Mouse (Mus musculus): Measurements from ENCODE around the gene Chd5. TPM values are rescaled to one million over a fixed set of nuclear protein-coding genes. Genes with fewer than 3 reads are reported as not detected.

The Chd5 gene
- total and polyA plus RNA-seq, 2 experiments from 2014 or later = 0.03 to 0.11 TPM

- Histone ChIP-seq H3K4me1 (ENCODE audit: control insufficient read depth, insufficient read depth) (no peaks in the 10 kb centered on the region), H3K27me3 (ENCODE audit: control insufficient read depth, insufficient read depth, low read length) (peaks cover 9% of the 10 kb centered on the region; the same call in 1 of the 2 replicates), H3K9ac (replicated peaks; ENCODE audit: low read depth, low read length) (no peak overlapping the region), H3K9me3 (replicated peaks; ENCODE audit: control insufficient read depth, low read length) (no peaks in the 10 kb centered on the region), H3K4me3 (ENCODE audit: low read depth, low read length) (no peak overlapping the region), H3K27ac (ENCODE audit: low read depth) (no peak overlapping the region), H3K36me3 (replicated peaks; ENCODE audit: control insufficient read depth, insufficient read depth, low read length) (no peaks in the 10 kb centered on the region), H3K4me2 (ENCODE audit: low read depth, low read length) (no peak overlapping the region)
- 63% methylated on average over 3 of the region's 3 CpGs for WGBS
- ATAC-seq (ENCODE audit: insufficient read depth, low read depth) (0 out of 2 replicates have a peak, but pooled peaks have one; percentile 14), DNase-seq (ENCODE audit: low spot score) (no peak)
- TF ChIP-seq EP300 (IDR thresholded peaks at IDR 0.05; ENCODE audit: low read depth) = no peak
- TF ChIP-seq CTCF (IDR thresholded peaks at IDR 0.05; ENCODE audit: low read depth) = no peak
Measured at GRCm38 (mm10) chr4:152412524-152413080, 74.2 kb downstream of the Chd5 start.

GRCm38 (mm10) chr4:152418229-152419060, 80.0 kb downstream of the Chd5 start:
- WGBS = 37% methylated on average over 28 of the region's 28 CpGs

GRCm38 (mm10) chr4:152423576-152423975, 85.1 kb downstream of the Chd5 start:
- ATAC-seq (ENCODE audit: insufficient read depth, low read depth) (no peak), DNase-seq (ENCODE audit: low spot score) (no peak)
- Histone ChIP-seq H3K4me1 (ENCODE audit: control insufficient read depth, insufficient read depth) (no peaks in the 10 kb centered on the region), H3K9ac (replicated peaks; ENCODE audit: low read depth, low read length) (no peak overlapping the region), H3K9me3 (replicated peaks; ENCODE audit: control insufficient read depth, low read length) (no peaks in the 10 kb centered on the region), H3K4me3 (ENCODE audit: low read depth, low read length) (no peak overlapping the region), H3K4me2 (ENCODE audit: low read depth, low read length) (no peak overlapping the region), H3K27me3 (ENCODE audit: control insufficient read depth, insufficient read depth, low read length) (no peaks in the 10 kb centered on the region), H3K36me3 (replicated peaks; ENCODE audit: control insufficient read depth, insufficient read depth, low read length) (no peaks in the 10 kb centered on the region), H3K27ac (ENCODE audit: low read depth) (no peak overlapping the region)
- 83% methylated on average over 6 of the region's 6 CpGs for WGBS
- TF ChIP-seq EP300 (IDR thresholded peaks at IDR 0.05; ENCODE audit: low read depth) = no peak
- no peak for TF ChIP-seq CTCF (IDR thresholded peaks at IDR 0.05; ENCODE audit: low read depth)

More at GRCm38 (mm10) chr4:152418229-152419060, 80.0 kb downstream of the Chd5 start:
- DNase-seq (ENCODE audit: low spot score) = no peak
- Histone ChIP-seq H3K4me1 (ENCODE audit: control insufficient read depth, insufficient read depth) (no peaks in the 10 kb centered on the region), H3K36me3 (replicated peaks; ENCODE audit: control insufficient read depth, insufficient read depth, low read length) (no peaks in the 10 kb centered on the region), H3K27ac (ENCODE audit: low read depth) (no peak overlapping the region), H3K4me2 (ENCODE audit: low read depth, low read length) (no peak overlapping the region), H3K27me3 (ENCODE audit: control insufficient read depth, insufficient read depth, low read length) (peaks cover 11% of the 10 kb centered on the region; the same call in 1 of the 2 replicates), H3K4me3 (ENCODE audit: low read depth, low read length) (no peak overlapping the region), H3K9me3 (replicated peaks; ENCODE audit: control insufficient read depth, low read length) (no peaks in the 10 kb centered on the region), H3K9ac (replicated peaks; ENCODE audit: low read depth, low read length) (no peak overlapping the region)
- TF ChIP-seq CTCF (IDR thresholded peaks at IDR 0.05; ENCODE audit: low read depth) (no peak), EP300 (IDR thresholded peaks at IDR 0.05; ENCODE audit: low read depth) (no peak)
- ATAC-seq (ENCODE audit: insufficient read depth, low read depth) = no peak

- no peak for ATAC-seq (ENCODE audit: insufficient read depth, low read depth)
- no peaks in the 10 kb centered on the region for H3K36me3 ChIP-seq (replicated peaks; ENCODE audit: control insufficient read depth, insufficient read depth, low read length)
- no peak overlapping the region for H3K4me3 ChIP-seq (ENCODE audit: low read depth, low read length)
- no peak for TF ChIP-seq EP300 (IDR thresholded peaks at IDR 0.05; ENCODE audit: low read depth)
- no peak for TF ChIP-seq CTCF (IDR thresholded peaks at IDR 0.05; ENCODE audit: low read depth)
- no peak overlapping the region for H3K4me2 ChIP-seq (ENCODE audit: low read depth, low read length)
- no peaks in the 10 kb centered on the region for H3K4me1 ChIP-seq (ENCODE audit: control insufficient read depth, insufficient read depth)
- WGBS = 32% methylated on average over 4 of the region's 4 CpGs
- DNase-seq (ENCODE audit: low spot score) = peak; percentile 59
- H3K9ac ChIP-seq (replicated peaks; ENCODE audit: low read depth, low read length) = no peak overlapping the region
- H3K27me3 ChIP-seq (ENCODE audit: control insufficient read depth, insufficient read depth, low read length) = no peaks in the 10 kb centered on the region
- H3K27ac ChIP-seq (ENCODE audit: low read depth) = no peak overlapping the region
- no peaks in the 10 kb centered on the region for H3K9me3 ChIP-seq (replicated peaks; ENCODE audit: control insufficient read depth, low read length)
Measured at GRCm38 (mm10) chr4:152424341-152424740, 85.9 kb downstream of the Chd5 start.

GRCm38 (mm10) chr4:152424922-152425321, 86.5 kb downstream of the Chd5 start:
- H3K9ac ChIP-seq (replicated peaks; ENCODE audit: low read depth, low read length) = no peak overlapping the region
- TF ChIP-seq CTCF (IDR thresholded peaks at IDR 0.05; ENCODE audit: low read depth) = peak; percentile 41
- TF ChIP-seq EP300 (IDR thresholded peaks at IDR 0.05; ENCODE audit: low read depth) = no peak
- H3K27ac ChIP-seq (ENCODE audit: low read depth) = no peak overlapping the region
- H3K27me3 ChIP-seq (ENCODE audit: control insufficient read depth, insufficient read depth, low read length) = no peaks in the 10 kb centered on the region
- no peaks in the 10 kb centered on the region for H3K36me3 ChIP-seq (replicated peaks; ENCODE audit: control insufficient read depth, insufficient read depth, low read length)
- H3K9me3 ChIP-seq (replicated peaks; ENCODE audit: control insufficient read depth, low read length) = no peaks in the 10 kb centered on the region
- no peak overlapping the region for H3K4me3 ChIP-seq (ENCODE audit: low read depth, low read length)
- ATAC-seq (ENCODE audit: insufficient read depth, low read depth) (no peak), DNase-seq (ENCODE audit: low spot score) (no peak)
- no peak overlapping the region for H3K4me2 ChIP-seq (ENCODE audit: low read depth, low read length)
- H3K4me1 ChIP-seq (ENCODE audit: control insufficient read depth, insufficient read depth) = no peaks in the 10 kb centered on the region
- WGBS = 65% methylated on average over 5 of the region's 5 CpGs

Data from heart, postnatal 0 days (tissue).